Mouse (Mus musculus) kidney, postnatal 0 days (tissue): ENCODE results near the gene Ap1m2. TPM values are rescaled to one million over a fixed set of nuclear protein-coding genes. Genes with fewer than 3 reads are reported as not detected.
A peak's percentile ranks its signal among the peaks of the same experiment; 100 is the strongest.

Source experiments
- ATAC-seq: fragments of 200-750 bp; cut with Nextera tagmentation; replicated peaks from 2 replicates; pipeline ENCODE4 v1.8.0; 2017; ENCODE audit warnings: low read depth, moderate number of reproducible peaks, moderate TSS enrichment, moderate library complexity; ENCODE audit not compliant: low FRiP score
- DNase-seq: peaks from one replicate; pipeline ENCODE4 v3.0.0-alpha.2; 2016; ENCODE audit warnings: low spot score
- H3K27ac ChIP-seq: fragments of 300-500 bp; sonication (generic); 2 replicates; pipeline ENCODE4 v1.5.1; 2014; ENCODE audit warnings: mild to moderate bottlenecking
- H3K27me3 ChIP-seq: fragments of 300-500 bp; sonication (generic); 2 replicates; pipeline ENCODE4 v1.6.1; 2014; ENCODE audit warnings: low read length, mixed read lengths; ENCODE audit not compliant: insufficient read depth
- H3K36me3 ChIP-seq: fragments of 300-500 bp; sonication (generic); 2 replicates; pipeline ENCODE4 v1.6.1; 2014; ENCODE audit warnings: low read length, mixed read lengths; ENCODE audit not compliant: insufficient read depth
- H3K4me1 ChIP-seq: fragments of 300-500 bp; sonication (generic); replicated peaks from 2 replicates; pipeline ENCODE4 v1.6.1; 2014; ENCODE audit warnings: antibody characterized with exemption, low read length, mixed read lengths; ENCODE audit not compliant: insufficient read depth
- H3K4me2 ChIP-seq: fragments of 300-500 bp; sonication (generic); 2 replicates; pipeline ENCODE4 v1.6.1; 2014; ENCODE audit warnings: mild to moderate bottlenecking, low read length, moderate library complexity, mixed read lengths
- H3K4me3 ChIP-seq: fragments of 300-500 bp; sonication (generic); replicated peaks from 2 replicates; pipeline ENCODE4 v1.5.1; 2014; ENCODE audit warnings: low read depth, low read length
- H3K9ac ChIP-seq: fragments of 300-500 bp; sonication (generic); 2 replicates; pipeline ENCODE4 v1.6.1; 2014; ENCODE audit warnings: low read depth, low read length
- H3K9me3 ChIP-seq: fragments of 300-500 bp; sonication (generic); replicated peaks from 2 replicates; pipeline ENCODE4 v1.6.1; 2016; ENCODE audit warnings: low read length, inconsistent platforms, mixed read lengths
- CTCF ChIP-seq: IDR thresholded peaks from 2 replicates; pipeline ENCODE4 v1.5.1; 2016; ENCODE audit warnings: antibody characterized with exemption, low read depth, mild to moderate bottlenecking, moderate library complexity
- WGBS: fragments of 180-500 bp; shearing (Covaris S2); extraction: QIAGEN DNeasy Blood & Tissue Kit; methylation state at CpG from one replicate; pipeline ENCODE4 v1.1.7; 2014; 5-methylcytosine and 5-hydroxymethylcytosine counted together
- polyA plus RNA-seq: library from polyadenylated mRNA; unstranded; fragments of >200 nt; fragmentation: Nextera tagmentation; extraction: Ambion mirVana; gene quantifications from 2 replicates; pipeline ENCODE4 v1.2.1, GENCODE M21; 2015

Ap1m2 gene
- polyA plus RNA-seq, 1 experiment from 2014 or later, result 57.3 TPM

DNA sequence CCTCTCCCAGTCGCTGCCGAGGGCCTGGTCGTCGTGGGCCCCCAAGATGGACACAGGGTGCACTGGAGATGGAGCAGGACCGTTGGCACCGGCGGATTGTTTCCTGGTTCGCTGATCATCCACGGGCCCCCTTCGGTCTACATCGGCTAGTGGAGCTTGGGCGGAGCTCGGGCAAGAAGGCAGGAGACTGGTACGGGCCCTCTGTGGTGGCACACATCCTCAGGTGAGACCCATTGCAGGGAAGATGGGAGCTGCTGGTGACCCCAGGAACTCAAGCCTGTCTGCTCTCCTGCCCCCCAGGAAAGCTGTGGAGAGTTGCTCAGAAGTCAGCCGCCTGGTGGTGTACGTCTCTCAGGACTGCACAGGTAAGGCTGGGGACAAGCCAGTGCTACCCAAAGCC, 43.8 kb downstream of the Ap1m2 start:
- no peak overlapping the region for H3K4me3 ChIP-seq
- H3K36me3 ChIP-seq, result peaks cover 45% of the 10 kb centered on the region
- 91% methylated on average over 16 of the region's 16 CpGs for WGBS
- no peak overlapping the region for H3K9ac ChIP-seq
- no peak overlapping the region for H3K27ac ChIP-seq
- peaks cover 9% of the 10 kb centered on the region for H3K4me1 ChIP-seq
- ATAC-seq (no peak), DNase-seq (no peak)
- H3K9me3 ChIP-seq, result no peaks in the 10 kb centered on the region
- no peak overlapping the region for H3K4me2 ChIP-seq
- TF ChIP-seq CTCF, result no peak
- no peaks in the 10 kb centered on the region for H3K27me3 ChIP-seq

DNA sequence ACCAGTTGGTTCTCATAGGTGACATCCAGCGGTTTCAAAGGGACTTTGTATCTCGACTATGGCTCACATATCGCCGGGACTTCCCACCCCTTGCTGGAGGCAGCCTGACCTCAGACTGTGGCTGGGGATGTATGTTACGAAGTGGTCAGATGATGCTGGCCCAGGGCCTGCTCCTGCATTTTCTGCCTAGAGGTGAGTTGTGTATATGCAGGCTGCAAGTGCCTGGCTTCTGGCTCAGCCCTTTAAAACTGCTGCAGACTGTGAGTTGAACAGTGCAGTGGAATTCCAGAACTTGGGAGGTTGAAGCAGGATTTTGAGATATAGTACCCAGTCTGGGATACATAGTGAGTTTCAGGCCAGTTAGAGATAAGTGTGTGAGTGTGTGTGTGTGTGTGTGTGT, 45.2 kb downstream of the Ap1m2 start:
- Histone ChIP-seq H3K36me3 (peaks cover 31% of the 10 kb centered on the region), H3K27me3 (no peaks in the 10 kb centered on the region), H3K4me2 (peak overlapping the region; percentile 86; the same call in 1 of the 2 replicates), H3K27ac (no peak overlapping the region), H3K9ac (peak overlapping the region; percentile 40; the same call in 1 of the 2 replicates), H3K9me3 (no peaks in the 10 kb centered on the region), H3K4me1 (peaks cover 9% of the 10 kb centered on the region), H3K4me3 (no peak overlapping the region)
- DNase-seq (no peak), ATAC-seq (no peak)
- no peak for TF ChIP-seq CTCF
- 83% methylated on average over 5 of the region's 5 CpGs for WGBS

DNA sequence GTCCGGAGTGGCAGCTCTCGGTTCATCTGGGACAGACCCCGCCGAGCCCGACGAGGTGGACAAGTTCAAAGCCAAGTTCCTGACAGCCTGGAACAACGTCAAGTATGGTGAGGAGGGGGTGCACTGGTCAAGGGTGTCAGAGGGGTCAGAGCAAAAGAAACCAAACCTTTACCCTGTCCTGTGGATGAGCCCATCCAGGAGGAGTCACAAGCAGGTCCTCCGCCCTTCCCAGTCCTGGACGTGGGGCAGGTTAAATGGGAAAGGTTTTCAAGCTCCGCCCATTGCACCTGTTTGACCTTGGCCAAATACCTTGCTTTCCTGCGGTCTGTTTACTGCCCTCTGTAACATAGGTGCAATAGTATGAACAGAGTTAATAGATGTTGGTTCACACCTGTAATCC, 46.5 kb downstream of the Ap1m2 start:
- Histone ChIP-seq H3K36me3 (peaks cover 18% of the 10 kb centered on the region), H3K27me3 (no peaks in the 10 kb centered on the region), H3K9ac (peak overlapping the region; percentile 91), H3K4me1 (peaks cover 9% of the 10 kb centered on the region), H3K27ac (peak overlapping the region; percentile 83), H3K9me3 (no peaks in the 10 kb centered on the region), H3K4me2 (peak overlapping the region; percentile 86), H3K4me3 (peak overlapping the region; percentile 83)
- DNase-seq, result no peak
- no peak for TF ChIP-seq CTCF
- 5% methylated on average over 11 of the region's 11 CpGs for WGBS
- peak; percentile 47 for ATAC-seq

DNA sequence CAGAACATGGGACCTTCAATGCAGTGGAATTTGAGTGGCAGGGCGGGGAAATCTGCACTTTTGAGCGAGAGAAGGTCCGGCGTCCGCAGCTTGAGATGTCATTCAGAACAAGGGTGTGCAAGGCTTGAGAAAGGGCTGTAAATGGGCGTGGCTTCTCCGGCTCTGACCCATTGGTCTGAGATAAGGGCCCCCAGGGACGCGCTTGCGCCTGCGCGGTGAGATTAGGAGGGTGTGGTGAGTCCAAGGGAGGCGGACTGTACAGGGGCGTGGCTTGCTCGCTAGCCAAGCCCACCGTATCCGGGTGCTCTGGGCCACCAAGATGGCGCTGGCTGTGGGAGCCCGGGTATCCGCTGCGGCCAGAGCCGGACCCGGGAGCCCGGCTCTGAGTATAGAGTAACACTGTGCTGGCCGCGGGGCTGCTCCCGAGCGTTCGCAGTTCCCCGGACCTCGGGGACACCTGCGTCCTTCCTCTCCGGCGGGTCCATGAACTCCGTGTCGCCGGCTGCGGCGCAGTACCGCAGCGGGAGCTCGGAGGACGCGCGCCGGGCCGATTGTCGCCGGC, 47.1 kb downstream of the Ap1m2 start, which contains the start of gene Atg4d:
Atg4d (plus strand) TSS at position 294 of the 562 bp plus-strand sequence.
- Histone ChIP-seq H3K9ac (peak within 1 kb of the TSS; percentile 91), H3K4me3 (peak within 1 kb of the TSS; percentile 83), H3K9me3 (no peaks in the 10 kb centered on the region), H3K36me3 (peaks cover 14% of the 10 kb centered on the region), H3K27me3 (no peaks in the 10 kb centered on the region), H3K27ac (peak within 1 kb of the TSS; percentile 83), H3K4me1 (peaks cover 9% of the 10 kb centered on the region), H3K4me2 (peak within 1 kb of the TSS; percentile 86)
- under 1% methylated on average over 47 of the region's 49 CpGs for WGBS
- peak; percentile 99 for DNase-seq
- ATAC-seq, result peak; percentile 95
- no peak for TF ChIP-seq CTCF

DNA sequence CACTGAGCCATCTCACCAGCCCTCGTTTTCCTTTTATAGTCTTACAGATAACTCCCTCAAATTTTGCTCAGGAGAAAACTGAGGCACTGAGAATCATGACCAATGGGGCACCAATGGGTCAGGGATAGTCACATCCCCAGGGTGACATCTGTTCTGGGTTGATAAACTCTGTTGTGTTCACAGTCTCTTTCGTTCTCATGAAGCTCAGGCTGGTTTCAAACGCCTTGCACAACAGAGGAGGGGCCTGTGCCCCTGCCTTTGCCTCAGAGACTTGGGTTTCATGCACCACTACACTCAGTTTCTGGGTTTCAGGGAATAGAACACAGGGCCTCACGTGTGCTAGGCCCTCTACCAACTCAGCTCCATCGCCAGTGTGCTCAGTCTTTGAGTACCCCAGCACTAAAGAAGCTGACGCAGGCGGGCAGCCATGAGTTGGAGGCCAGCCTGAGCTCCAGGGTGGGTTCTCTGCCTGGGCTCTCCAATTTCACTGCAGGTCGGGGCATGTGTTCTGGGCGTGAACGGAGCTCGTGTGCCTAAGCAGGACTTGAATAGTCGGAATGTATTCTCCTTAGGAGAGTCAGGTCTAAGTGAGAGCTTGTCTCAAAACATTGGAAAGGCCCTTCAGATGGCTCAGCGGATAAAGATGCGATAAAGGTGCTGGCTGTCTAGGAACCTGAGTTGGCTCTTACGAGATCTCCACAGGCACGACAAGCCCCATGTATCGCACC, 47.7 kb downstream of the Ap1m2 start:
- no peak for TF ChIP-seq CTCF
- H3K4me1 ChIP-seq, result peaks cover 9% of the 10 kb centered on the region
- H3K27me3 ChIP-seq, result no peaks in the 10 kb centered on the region
- 12% methylated on average over 17 of the region's 17 CpGs for WGBS
- peaks cover 14% of the 10 kb centered on the region for H3K36me3 ChIP-seq
- H3K4me3 ChIP-seq, result peak overlapping the region; percentile 83
- H3K4me2 ChIP-seq, result peak overlapping the region; percentile 69
- peak overlapping the region; percentile 91 for H3K9ac ChIP-seq
- DNase-seq, result no peak
- no peaks in the 10 kb centered on the region for H3K9me3 ChIP-seq
- H3K27ac ChIP-seq, result peak overlapping the region; percentile 13; the same call in 1 of the 2 replicates
- peak; percentile 3; the same call in 1 of the 2 replicates for ATAC-seq

DNA sequence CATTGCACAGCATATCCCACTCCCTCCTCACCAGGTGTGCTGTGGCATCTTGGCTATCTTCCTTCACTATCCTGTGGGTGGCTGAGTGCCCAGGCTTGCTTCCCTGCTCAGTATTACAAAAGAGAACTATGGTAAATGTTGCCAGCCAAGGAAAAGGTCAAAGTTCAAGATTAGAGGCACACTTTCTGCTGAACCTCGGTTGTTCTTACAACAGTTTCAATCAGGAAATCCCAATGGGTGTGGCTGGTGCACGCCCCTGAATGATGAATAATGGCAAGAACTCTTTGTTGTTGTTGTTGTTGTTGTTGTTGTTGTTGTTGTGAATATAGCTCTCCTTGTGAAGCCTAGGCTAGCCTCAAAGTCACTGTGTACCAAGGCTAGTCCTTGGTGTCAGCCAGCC, 50.3 kb downstream of the Ap1m2 start:
- H3K27me3 ChIP-seq, result no peaks in the 10 kb centered on the region
- H3K36me3 ChIP-seq, result no peaks in the 10 kb centered on the region
- DNase-seq, result no peak
- H3K4me3 ChIP-seq, result no peak overlapping the region
- ATAC-seq, result no peak
- H3K9ac ChIP-seq, result no peak overlapping the region
- no peak for TF ChIP-seq CTCF
- H3K4me2 ChIP-seq, result no peak overlapping the region
- no peaks in the 10 kb centered on the region for H3K9me3 ChIP-seq
- WGBS, result 53% methylated on average over 2 of the region's 2 CpGs
- no peak overlapping the region for H3K27ac ChIP-seq
- peaks cover 9% of the 10 kb centered on the region for H3K4me1 ChIP-seq
